Comparison of ENCODE assay signal across 30 mouse cellular contexts in genomic region chr3:86139660-86140059, GRCm38 (mm10). TPM values are rescaled to one million over a fixed set of nuclear protein-coding genes. Genes with fewer than 3 reads are reported as not detected.
DNase-seq lines count a peak whose midpoint lies in the region; ATAC-seq and TF ChIP-seq lines count a peak whose summit lies in the region.
"Had no signal": no experiment of that assay in that cellular context is flagged by ENCODE, and none has a peak within 500 bp of the region (broad histone marks: within the 10 kb centered on the region; RNA-seq: fewer than 3 reads in every experiment).

No protein-coding gene starts in this region.

- no peaks in the 10 kb centered on the region for H3K27me3 ChIP-seq in kidney, embryonic 15.5 days
- no peaks in the 10 kb centered on the region for H3K27me3 ChIP-seq in E14TG2a.4 (ENCODE audit: insufficient read depth, low read length)
- H3K27me3 ChIP-seq in embryonic facial prominence, embryonic 13.5 days = no peaks in the 10 kb centered on the region
- H3K27me3 ChIP-seq in liver, embryonic 16.5 days (ENCODE audit: control insufficient read depth, insufficient read depth, low read depth, low read length) = no peaks in the 10 kb centered on the region
- H3K27me3 ChIP-seq in forebrain, embryonic 10.5 days (ENCODE audit: poor library complexity, severe bottlenecking) = no peaks in the 10 kb centered on the region
- H3K27me3 ChIP-seq: embryonic facial prominence, embryonic 15.5 days; heart, embryonic 12.5 days; hindbrain, embryonic 15.5 days; limb, embryonic 15.5 days; megakaryocyte, embryonic 14.5 days; midbrain, embryonic 12.5 days; neural tube, embryonic 12.5 days; Patski had no signal

- no peak overlapping the region; the same call in 1 of the 2 replicates for H3K4me2 ChIP-seq in kidney, embryonic 15.5 days
- 0 out of 2 replicates have a peak overlapping the region, but pooled peaks have one; percentile 84 for H3K4me2 ChIP-seq in embryonic facial prominence, embryonic 13.5 days
- no peak overlapping the region for H3K4me2 ChIP-seq in liver, embryonic 16.5 days (ENCODE audit: low read depth, low read length)
- H3K4me2 ChIP-seq: embryonic facial prominence, embryonic 15.5 days; heart, embryonic 12.5 days; hindbrain, embryonic 15.5 days; limb, embryonic 15.5 days; midbrain, embryonic 12.5 days; neural tube, embryonic 12.5 days had no signal

- 89% methylated on average over 4 of the region's 4 CpGs for WGBS in kidney, embryonic 15.5 days
- WGBS in embryonic facial prominence, embryonic 13.5 days = 92% methylated on average over 4 of the region's 4 CpGs
- 81% methylated on average over 4 of the region's 4 CpGs for WGBS in liver, embryonic 16.5 days (ENCODE audit: insufficient replicate concordance)
- 95% methylated on average over 4 of the region's 4 CpGs for WGBS in forebrain, embryonic 10.5 days

- no peak overlapping the region for H3K9ac ChIP-seq in kidney, embryonic 15.5 days
- H3K9ac ChIP-seq in embryonic facial prominence, embryonic 13.5 days = no peak overlapping the region
- 0 out of 2 replicates have a peak overlapping the region, but pooled peaks have one; percentile 18 for H3K9ac ChIP-seq in liver, embryonic 16.5 days (ENCODE audit: low read depth, low read length)
- H3K9ac ChIP-seq: embryonic facial prominence, embryonic 15.5 days; heart, embryonic 12.5 days; hindbrain, embryonic 15.5 days; limb, embryonic 15.5 days; midbrain, embryonic 12.5 days; neural tube, embryonic 12.5 days had no signal

- TF ChIP-seq CTCF in E14TG2a.4 (conservative IDR thresholded peaks at IDR 0.05; ENCODE audit: low read length) = no peak

- DNase-seq in kidney, adult 8-10 months = no peak
- no peak for DNase-seq in forebrain, embryonic 10.5 days (ENCODE audit: extremely low spot score, low spot score)
- DNase-seq: adrenal gland, postnatal 25 days; cerebellum, adult 18-20 months; cerebellum, postnatal 10 days; gastrocnemius, postnatal 25 days; heart, adult 2 months; heart, postnatal 10 days; kidney, adult 18-20 months; kidney, postnatal 10 days; layer of hippocampus, adult 9-11 months; lung, postnatal 4 days; thymus, adult 2 months; thymus, postnatal 36 days had no signal

- H3K27ac ChIP-seq in kidney, embryonic 15.5 days = no peak overlapping the region
- H3K27ac ChIP-seq in embryonic facial prominence, embryonic 13.5 days = no peak overlapping the region
- H3K27ac ChIP-seq in liver, embryonic 16.5 days (ENCODE audit: low read length) = no peak overlapping the region
- H3K27ac ChIP-seq in forebrain, embryonic 10.5 days = no peak overlapping the region
- H3K27ac ChIP-seq: embryonic facial prominence, embryonic 15.5 days; heart, adult 2 months; hindbrain, embryonic 10.5 days; hindbrain, embryonic 15.5 days; limb, embryonic 10.5 days; limb, embryonic 15.5 days; midbrain, embryonic 12.5 days; neural tube, embryonic 12.5 days had no signal

- H3K4me1 ChIP-seq in kidney, embryonic 15.5 days = peaks cover 22% of the 10 kb centered on the region
- H3K4me1 ChIP-seq in E14TG2a.4 (replicated peaks; ENCODE audit: low read depth, low read length) = peaks cover 25% of the 10 kb centered on the region
- peaks cover 21% of the 10 kb centered on the region for H3K4me1 ChIP-seq in embryonic facial prominence, embryonic 13.5 days
- peaks cover 36% of the 10 kb centered on the region for H3K4me1 ChIP-seq in liver, embryonic 16.5 days (ENCODE audit: control insufficient read depth, low read depth, low read length)
- H3K4me1 ChIP-seq in forebrain, embryonic 10.5 days = peaks cover 27% of the 10 kb centered on the region

- 0 out of 2 replicates have a peak overlapping the region, but pooled peaks have one; percentile 11 for H3K4me3 ChIP-seq in kidney, embryonic 15.5 days (replicated peaks)
- H3K4me3 ChIP-seq in E14TG2a.4 (replicated peaks; ENCODE audit: low read length) = peak overlapping the region; percentile 98
- no peak overlapping the region for H3K4me3 ChIP-seq in embryonic facial prominence, embryonic 13.5 days
- no peak overlapping the region for H3K4me3 ChIP-seq in liver, embryonic 16.5 days (ENCODE audit: low read depth, low read length)
- no peak overlapping the region for H3K4me3 ChIP-seq in forebrain, embryonic 10.5 days
- H3K4me3 ChIP-seq: heart, adult 2 months; heart, embryonic 12.5 days; hindbrain, embryonic 15.5 days; limb, embryonic 10.5 days; limb, embryonic 15.5 days; megakaryocyte, embryonic 14.5 days; midbrain, embryonic 12.5 days; neural tube, embryonic 12.5 days had no signal

- ATAC-seq in kidney, embryonic 15.5 days (replicated peaks; ENCODE audit: low FRiP score) = no peak
- ATAC-seq in embryonic facial prominence, embryonic 13.5 days (ENCODE audit: insufficient number of reproducible peaks, insufficient read depth, low FRiP score, low TSS enrichment, low read depth) = no peak
- no peak for ATAC-seq in liver, embryonic 16.5 days (ENCODE audit: low read depth)
- ATAC-seq in erythroid progenitor cell, adult 5-6 weeks (replicated peaks; ENCODE audit: low FRiP score, poor library complexity, severe bottlenecking) = no peak
- ATAC-seq: forebrain, embryonic 14.5 days; Patski had no signal

- peaks cover 67% of the 10 kb centered on the region for H3K36me3 ChIP-seq in kidney, embryonic 15.5 days
- peaks cover 66% of the 10 kb centered on the region for H3K36me3 ChIP-seq in E14TG2a.4 (ENCODE audit: insufficient read depth, low read length)
- peaks cover 59% of the 10 kb centered on the region for H3K36me3 ChIP-seq in embryonic facial prominence, embryonic 13.5 days
- H3K36me3 ChIP-seq in liver, embryonic 16.5 days (ENCODE audit: control insufficient read depth, insufficient read depth) = peaks cover 53% of the 10 kb centered on the region
- H3K36me3 ChIP-seq in forebrain, embryonic 10.5 days (replicated peaks) = peaks cover 69% of the 10 kb centered on the region

- H3K9me3 ChIP-seq in kidney, embryonic 15.5 days (replicated peaks) = no peaks in the 10 kb centered on the region
- H3K9me3 ChIP-seq in E14TG2a.4 (ENCODE audit: low read length) = no peaks in the 10 kb centered on the region
- H3K9me3 ChIP-seq in embryonic facial prominence, embryonic 13.5 days = no peaks in the 10 kb centered on the region
- no peaks in the 10 kb centered on the region for H3K9me3 ChIP-seq in liver, embryonic 16.5 days (replicated peaks; ENCODE audit: control insufficient read depth, low read length)
- H3K9me3 ChIP-seq in forebrain, embryonic 10.5 days = no peaks in the 10 kb centered on the region
- H3K9me3 ChIP-seq: embryonic facial prominence, embryonic 15.5 days; heart, embryonic 12.5 days; hindbrain, embryonic 10.5 days; hindbrain, embryonic 15.5 days; limb, embryonic 10.5 days; limb, embryonic 15.5 days; megakaryocyte, embryonic 14.5 days; midbrain, embryonic 12.5 days; neural tube, embryonic 12.5 days had no signal

RNA-seq across cellular contexts. Expression of gene Rps3a1, which starts 2.8 kb away (rescaled TPM):
- polyA plus RNA-seq in kidney, embryonic 15.5 days (2015; fragmentation: Nextera tagmentation; extraction: Ambion mirVana) = 1,242 and 1,382 TPM in 2 replicates
- polyA plus RNA-seq in embryonic facial prominence, embryonic 13.5 days (2015; fragmentation: Nextera tagmentation; extraction: Ambion mirVana) = 1,432 and 1,487 TPM in 2 replicates
- polyA plus RNA-seq in liver, embryonic 16.5 days (2015; fragmentation: Nextera tagmentation; extraction: Ambion mirVana) = 593 and 662 TPM in 2 replicates
- polyA plus RNA-seq in forebrain, embryonic 10.5 days (2016; fragmentation: Nextera tagmentation; extraction: Ambion mirVana) = 1,154 and 1,165 TPM in 2 replicates
- 1,143 and 1,236 TPM in 2 replicates for total RNA-seq in erythroid progenitor cell, adult 5-6 weeks (2015; ENCODE audit: low replicate concordance)
- 1,103 and 1,193 TPM in 2 replicates for total RNA-seq in erythroid progenitor cell, adult 5-6 weeks (2017; ENCODE audit: low replicate concordance)

Comparison
In these comparisons a context has a peak if more than half of its experiments do, and no peak if none do; other contexts are left out.
1. H3K4me3 ChIP-seq: peak in kidney, embryonic 15.5 days (single experiment) and E14TG2a.4 (single experiment); none in embryonic facial prominence, embryonic 13.5 days (single experiment), liver, embryonic 16.5 days (single experiment) and forebrain, embryonic 10.5 days (single experiment).